Mouse (Mus musculus): Measurements from ENCODE around the gene Khdrbs1.

- TF ChIP-seq TAL1 (IDR thresholded peaks at IDR 0.05; ENCODE audit: low read length): no peak
- no peak for TF ChIP-seq GATA1 (IDR thresholded peaks at IDR 0.05; ENCODE audit: low read length)
These were observed 41.4 kb upstream of the Khdrbs1 start for GRCm38 (mm10) chr4:129783506-129783905.

Measured in erythroblast, embryonic 14.5 days (primary cell).